Mouse (Mus musculus): ENCODE results near the gene Gm48552. TPM values are rescaled to one million over a fixed set of nuclear protein-coding genes. Genes with fewer than 3 reads are reported as not detected.
A peak's percentile ranks its signal among the peaks of the same experiment; 100 is the strongest.

Gene Gm48552
- polyA plus RNA-seq, 1 experiment from 2014 or later: 1.3 TPM

GRCm38 (mm10) chr10:81413310-81414261, 24.8 kb downstream of the Gm48552 start:
- Histone ChIP-seq H3K4me3 (replicated peaks; ENCODE audit: low read length) (peak overlapping the region; percentile 16; the same call in 1 of the 2 replicates), H3K27ac (ENCODE audit: low read length) (peak overlapping the region; percentile 94), H3K9me3 (replicated peaks; ENCODE audit: control insufficient read depth, low read length) (no peaks in the 10 kb centered on the region), H3K4me2 (ENCODE audit: low read depth, low read length) (peak overlapping the region; percentile 45), H3K4me1 (ENCODE audit: control insufficient read depth, insufficient read depth, low read length) (peaks cover 87% of the 10 kb centered on the region), H3K9ac (ENCODE audit: low read length) (peak overlapping the region; percentile 62), H3K36me3 (ENCODE audit: control insufficient read depth, insufficient read depth, low read length) (no peaks in the 10 kb centered on the region; the same call in 1 of the 2 replicates), H3K27me3 (ENCODE audit: control insufficient read depth, insufficient read depth, low read length) (no peaks in the 10 kb centered on the region)
- peak; percentile 9; the same call in 1 of the 2 replicates for ATAC-seq (ENCODE audit: insufficient read depth, low FRiP score)
- WGBS: 24% methylated on average over 26 of the region's 26 CpGs

- Histone ChIP-seq H3K9me3 (replicated peaks; ENCODE audit: control insufficient read depth, low read length) (no peaks in the 10 kb centered on the region), H3K4me3 (replicated peaks; ENCODE audit: low read length) (no peak overlapping the region), H3K27me3 (ENCODE audit: control insufficient read depth, insufficient read depth, low read length) (no peaks in the 10 kb centered on the region), H3K4me1 (ENCODE audit: control insufficient read depth, insufficient read depth, low read length) (peaks cover 86% of the 10 kb centered on the region), H3K4me2 (ENCODE audit: low read depth, low read length) (peak overlapping the region; percentile 45; the same call in 1 of the 2 replicates), H3K27ac (ENCODE audit: low read length) (peak overlapping the region; percentile 94), H3K9ac (ENCODE audit: low read length) (peak overlapping the region; percentile 62), H3K36me3 (ENCODE audit: control insufficient read depth, insufficient read depth, low read length) (no peaks in the 10 kb centered on the region; the same call in none of the 2 replicates)
- no peak for ATAC-seq (ENCODE audit: insufficient read depth, low FRiP score)
Observed at GRCm38 (mm10) chr10:81414682-81415081, 25.9 kb downstream of the Gm48552 start.

GRCm38 (mm10) chr10:81415146-81415545, 26.3 kb downstream of the Gm48552 start:
- H3K4me1 ChIP-seq (ENCODE audit: control insufficient read depth, insufficient read depth, low read length): peaks cover 84% of the 10 kb centered on the region
- no peaks in the 10 kb centered on the region; the same call in none of the 2 replicates for H3K36me3 ChIP-seq (ENCODE audit: control insufficient read depth, insufficient read depth, low read length)
- ATAC-seq (ENCODE audit: insufficient read depth, low FRiP score): no peak
- peak overlapping the region; percentile 53; the same call in 1 of the 2 replicates for H3K27ac ChIP-seq (ENCODE audit: low read length)
- H3K9ac ChIP-seq (ENCODE audit: low read length): peak overlapping the region; percentile 14; the same call in 1 of the 2 replicates
- no peak overlapping the region for H3K4me3 ChIP-seq (replicated peaks; ENCODE audit: low read length)
- WGBS: 79% methylated on average over 5 of the region's 5 CpGs
- no peaks in the 10 kb centered on the region for H3K9me3 ChIP-seq (replicated peaks; ENCODE audit: control insufficient read depth, low read length)
- no peak overlapping the region for H3K4me2 ChIP-seq (ENCODE audit: low read depth, low read length)
- H3K27me3 ChIP-seq (ENCODE audit: control insufficient read depth, insufficient read depth, low read length): no peaks in the 10 kb centered on the region

- Histone ChIP-seq H3K27ac (ENCODE audit: low read length) (peak overlapping the region; percentile 88), H3K9me3 (replicated peaks; ENCODE audit: control insufficient read depth, low read length) (no peaks in the 10 kb centered on the region), H3K9ac (ENCODE audit: low read length) (peak overlapping the region; percentile 14; the same call in 1 of the 2 replicates), H3K4me1 (ENCODE audit: control insufficient read depth, insufficient read depth, low read length) (peaks cover 78% of the 10 kb centered on the region), H3K4me3 (replicated peaks; ENCODE audit: low read length) (no peak overlapping the region), H3K36me3 (ENCODE audit: control insufficient read depth, insufficient read depth, low read length) (no peaks in the 10 kb centered on the region; the same call in none of the 2 replicates), H3K27me3 (ENCODE audit: control insufficient read depth, insufficient read depth, low read length) (no peaks in the 10 kb centered on the region), H3K4me2 (ENCODE audit: low read depth, low read length) (no peak overlapping the region)
- no peak for ATAC-seq (ENCODE audit: insufficient read depth, low FRiP score)
- 61% methylated on average over 17 of the region's 17 CpGs for WGBS
Observed at GRCm38 (mm10) chr10:81415549-81416310, 26.9 kb downstream of the Gm48552 start.

- Histone ChIP-seq H3K4me1 (ENCODE audit: control insufficient read depth, insufficient read depth, low read length) (peaks cover 68% of the 10 kb centered on the region), H3K9me3 (replicated peaks; ENCODE audit: control insufficient read depth, low read length) (no peaks in the 10 kb centered on the region), H3K36me3 (ENCODE audit: control insufficient read depth, insufficient read depth, low read length) (no peaks in the 10 kb centered on the region; the same call in none of the 2 replicates), H3K27me3 (ENCODE audit: control insufficient read depth, insufficient read depth, low read length) (no peaks in the 10 kb centered on the region), H3K4me3 (replicated peaks; ENCODE audit: low read length) (peak overlapping the region; percentile 40), H3K4me2 (ENCODE audit: low read depth, low read length) (peak overlapping the region; percentile 64), H3K9ac (ENCODE audit: low read length) (peak overlapping the region; percentile 69), H3K27ac (ENCODE audit: low read length) (peak overlapping the region; percentile 88)
- 3% methylated on average over 24 of the region's 26 CpGs for WGBS
- peak; percentile 73 for ATAC-seq (ENCODE audit: insufficient read depth, low FRiP score)
Observed at GRCm38 (mm10) chr10:81416581-81417226, 27.9 kb downstream of the Gm48552 start.

DNA sequence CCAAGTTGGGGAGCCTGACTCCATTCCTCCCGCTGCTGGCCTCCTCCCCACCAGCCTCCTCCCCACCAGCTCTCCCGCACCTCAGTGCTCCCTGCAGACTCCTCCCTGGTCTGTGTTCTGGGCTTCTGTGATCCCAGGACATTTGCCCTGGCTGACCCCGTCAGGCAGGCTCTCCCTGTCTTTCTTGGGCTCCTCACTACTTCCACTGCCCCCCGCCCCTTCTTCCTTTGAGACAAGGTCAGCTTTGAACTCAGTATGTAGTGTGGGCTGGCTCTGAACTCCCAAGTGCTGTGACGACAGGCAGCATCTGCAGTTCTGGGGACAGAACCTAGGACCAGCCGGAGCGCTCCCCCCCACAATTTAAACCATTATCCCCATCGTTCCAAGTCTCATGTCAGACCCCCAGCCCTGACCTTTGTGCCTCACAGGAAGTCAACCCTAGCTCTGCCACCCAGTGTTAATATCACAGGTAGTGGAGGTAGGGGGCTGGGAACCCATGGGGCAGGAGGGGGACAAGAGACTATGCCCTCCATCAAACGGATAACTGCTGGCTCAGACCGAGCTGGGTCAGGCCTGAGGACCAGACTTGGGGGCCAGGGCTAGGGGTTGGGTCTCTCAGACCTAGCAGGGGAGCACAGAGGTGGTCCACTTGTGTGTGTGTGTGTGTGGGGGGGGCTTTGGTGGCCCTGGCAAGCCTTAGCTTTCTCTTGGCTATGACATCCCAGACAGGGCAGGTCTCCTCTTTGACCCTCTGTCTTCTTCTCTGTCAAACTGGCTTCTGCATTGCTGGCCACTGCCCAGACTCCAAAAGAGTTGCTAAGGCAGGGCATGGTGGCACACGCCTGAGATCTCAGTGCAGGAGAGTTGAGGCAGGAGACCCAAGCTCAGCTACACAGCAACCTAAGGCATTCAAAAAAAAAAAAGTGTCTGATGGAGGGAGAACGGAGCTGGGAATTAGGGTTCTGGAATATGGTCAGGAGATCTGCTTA, 28.7 kb downstream of the Gm48552 start:
- H3K4me2 ChIP-seq (ENCODE audit: low read depth, low read length): peak overlapping the region; percentile 64
- peak overlapping the region; percentile 69 for H3K9ac ChIP-seq (ENCODE audit: low read length)
- WGBS: 48% methylated on average over 12 of the region's 12 CpGs
- peak overlapping the region; percentile 40 for H3K4me3 ChIP-seq (replicated peaks; ENCODE audit: low read length)
- H3K27me3 ChIP-seq (ENCODE audit: control insufficient read depth, insufficient read depth, low read length): no peaks in the 10 kb centered on the region
- H3K27ac ChIP-seq (ENCODE audit: low read length): peak overlapping the region; percentile 88
- no peaks in the 10 kb centered on the region; the same call in none of the 2 replicates for H3K36me3 ChIP-seq (ENCODE audit: control insufficient read depth, insufficient read depth, low read length)
- H3K4me1 ChIP-seq (ENCODE audit: control insufficient read depth, insufficient read depth, low read length): peaks cover 60% of the 10 kb centered on the region
- H3K9me3 ChIP-seq (replicated peaks; ENCODE audit: control insufficient read depth, low read length): no peaks in the 10 kb centered on the region
- no peak for ATAC-seq (ENCODE audit: insufficient read depth, low FRiP score)

- Histone ChIP-seq H3K36me3 (ENCODE audit: control insufficient read depth, insufficient read depth, low read length) (no peaks in the 10 kb centered on the region; the same call in 1 of the 2 replicates), H3K4me1 (ENCODE audit: control insufficient read depth, insufficient read depth, low read length) (peaks cover 51% of the 10 kb centered on the region), H3K9me3 (replicated peaks; ENCODE audit: control insufficient read depth, low read length) (no peaks in the 10 kb centered on the region), H3K4me3 (replicated peaks; ENCODE audit: low read length) (no peak overlapping the region), H3K27ac (ENCODE audit: low read length) (no peak overlapping the region), H3K9ac (ENCODE audit: low read length) (peak overlapping the region; percentile 16; the same call in 1 of the 2 replicates), H3K4me2 (ENCODE audit: low read depth, low read length) (no peak overlapping the region), H3K27me3 (ENCODE audit: control insufficient read depth, insufficient read depth, low read length) (no peaks in the 10 kb centered on the region)
- 59% methylated on average over 11 of the region's 11 CpGs for WGBS
- ATAC-seq (ENCODE audit: insufficient read depth, low FRiP score): no peak
Observed at GRCm38 (mm10) chr10:81418216-81419070, 29.6 kb downstream of the Gm48552 start.

Measured in stomach, embryonic 16.5 days (tissue).